In the genomic region with DNA sequence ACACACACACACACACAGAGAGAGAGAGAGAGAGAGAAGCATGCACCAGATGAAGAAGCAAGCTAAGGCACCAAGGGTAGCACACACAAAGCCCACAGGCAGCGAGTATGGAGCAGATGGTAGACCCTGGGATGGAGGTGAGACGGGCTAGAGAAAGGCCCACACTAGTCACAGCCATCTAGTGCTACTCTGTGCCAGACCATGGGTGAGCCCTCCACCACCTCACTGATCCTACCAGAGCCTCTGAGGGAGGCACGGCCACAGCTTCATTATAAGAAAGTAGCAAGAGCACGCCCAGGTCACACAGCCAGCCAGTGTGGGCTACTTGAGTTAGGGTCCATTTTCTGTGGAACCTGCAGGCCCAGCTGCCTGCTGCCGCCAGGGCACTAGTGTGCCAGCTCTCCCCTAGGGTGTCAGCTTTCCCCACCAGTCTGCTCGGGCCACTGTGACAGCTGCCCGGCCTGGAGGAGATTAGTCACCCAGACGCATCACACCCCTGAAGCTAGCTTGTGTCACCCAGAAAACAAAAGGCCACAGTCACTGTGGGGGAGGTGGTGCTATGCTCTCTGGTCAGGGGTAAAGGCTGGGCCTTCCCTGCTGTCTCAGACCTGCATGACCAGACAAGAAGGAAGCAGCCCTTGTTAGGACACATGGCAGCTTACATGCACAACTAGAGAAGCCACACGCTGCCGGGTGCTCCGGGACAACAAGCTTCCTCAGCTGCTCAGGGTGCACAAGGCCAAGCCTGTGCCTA, we compare ENCODE assay signal across 8 mouse cellular contexts. TPM values are rescaled to one million over a fixed set of nuclear protein-coding genes. Genes with fewer than 3 reads are reported as not detected.
DNase-seq lines count a peak whose midpoint lies in the region; TF ChIP-seq lines count a peak whose summit lies in the region.

No protein-coding gene starts in this region.

- no peaks in the 10 kb centered on the region for H3K9me3 ChIP-seq in heart, embryonic 10.5 days

- peak overlapping the region; percentile 21; the same call in 1 of the 2 replicates for H3K27ac ChIP-seq in thymus, adult 2 months (ENCODE audit: control insufficient read depth, insufficient read depth, low read length)
- H3K27ac ChIP-seq in heart, embryonic 10.5 days = peak overlapping the region; percentile 96

- WGBS in thymus, adult 2 months = 42% methylated on average over 11 of the region's 11 CpGs
- 42% methylated on average over 11 of the region's 11 CpGs for WGBS in heart, embryonic 10.5 days

- H3K4me1 ChIP-seq in thymus, adult 2 months (replicated peaks; ENCODE audit: control insufficient read depth, insufficient read depth, low read length) = peaks cover 59% of the 10 kb centered on the region
- H3K4me1 ChIP-seq in heart, embryonic 10.5 days = peaks cover 88% of the 10 kb centered on the region

- DNase-seq in thymus, adult 2 months = no peak
- no peak for DNase-seq in thymus, postnatal 0 days (ENCODE audit: low spot score)
- peak; percentile 61 to 66 for DNase-seq in cerebellum, postnatal 14 days
- DNase-seq in heart, embryonic 10.5 days (ENCODE audit: low spot score) = peak; percentile 89
- DNase-seq in liver = peak; percentile 76
- peak; percentile 82 to 92 for DNase-seq in natural killer cell, adult 2 months (ENCODE audit: low spot score in 2 of 2)
- DNase-seq in embryo, embryonic 10 days (ENCODE audit: low spot score) = no peak
- no peak for DNase-seq in testis, postnatal 10 days (ENCODE audit: low spot score)

- no peak for TF ChIP-seq POLR2A in thymus, adult 2 months (IDR thresholded peaks at IDR 0.05; ENCODE audit: control insufficient read depth, extremely low read depth, insufficient read depth, low read length, poor library complexity)

- H3K4me3 ChIP-seq in thymus, adult 2 months (ENCODE audit: control insufficient read depth, insufficient read depth, low read length) = peak overlapping the region; percentile 50
- H3K4me3 ChIP-seq in heart, embryonic 10.5 days = peak overlapping the region; percentile 60

- peaks cover 17% of the 10 kb centered on the region for H3K36me3 ChIP-seq in thymus, adult 2 months (ENCODE audit: control insufficient read depth, insufficient read depth, low read length)
- peaks cover 26% of the 10 kb centered on the region; the same call in 1 of the 2 replicates for H3K36me3 ChIP-seq in heart, embryonic 10.5 days

- TF ChIP-seq CTCF in thymus, adult 2 months (IDR thresholded peaks at IDR 0.05; ENCODE audit: borderline replicate concordance, control insufficient read depth, extremely low read depth, insufficient read depth, low read length, poor library complexity) = no peak

- no peaks in the 10 kb centered on the region for H3K27me3 ChIP-seq in thymus, adult 2 months (ENCODE audit: control insufficient read depth, insufficient read depth, low read length)
- H3K27me3 ChIP-seq in heart, embryonic 10.5 days (ENCODE audit: insufficient read depth, poor library complexity, severe bottlenecking) = no peaks in the 10 kb centered on the region

RNA-seq across cellular contexts. Expression of gene Gm9821, which starts 2.1 kb away (rescaled TPM):
- 0.08 TPM in 1 of 2 replicates, not detected in the other for polyA plus RNA-seq in thymus, adult 2 months (2012; rRNA removed)
- 2.5 and 3.4 TPM in 2 replicates for polyA plus RNA-seq in thymus, postnatal 0 days (2015; fragmentation: Nextera tagmentation; extraction: Ambion mirVana)
- 1.9 and 3.0 TPM in 2 replicates for polyA plus RNA-seq in heart, embryonic 10.5 days (2016; fragmentation: Nextera tagmentation; extraction: Ambion mirVana)

RNA-seq across cellular contexts. Expression of gene Mdk, which starts 15.5 kb away (rescaled TPM):
- 12.0 and 17.7 TPM in 2 replicates for polyA plus RNA-seq in thymus, adult 2 months (2012; rRNA removed)
- polyA plus RNA-seq in thymus, postnatal 0 days (2015; fragmentation: Nextera tagmentation; extraction: Ambion mirVana) = 118 and 153 TPM in 2 replicates
- 1,001 and 1,694 TPM in 2 replicates for polyA plus RNA-seq in heart, embryonic 10.5 days (2016; fragmentation: Nextera tagmentation; extraction: Ambion mirVana)

RNA-seq across cellular contexts. Expression of gene Chrm4, which starts 20.5 kb away (rescaled TPM):
- polyA plus RNA-seq in thymus, adult 2 months (2012; rRNA removed) = 0.80 and 0.87 TPM in 2 replicates
- 0.09 and 0.12 TPM in 2 replicates for polyA plus RNA-seq in thymus, postnatal 0 days (2015; fragmentation: Nextera tagmentation; extraction: Ambion mirVana)
- 0.16 and 0.57 TPM in 2 replicates for polyA plus RNA-seq in heart, embryonic 10.5 days (2016; fragmentation: Nextera tagmentation; extraction: Ambion mirVana)

RNA-seq across cellular contexts. Expression of gene Dgkz, which starts 28.1 kb away (rescaled TPM):
- polyA plus RNA-seq in thymus, adult 2 months (2012; rRNA removed) = 1,103 and 1,229 TPM in 2 replicates
- polyA plus RNA-seq in thymus, postnatal 0 days (2015; fragmentation: Nextera tagmentation; extraction: Ambion mirVana) = 70.9 and 81.0 TPM in 2 replicates
- 58.4 and 61.0 TPM in 2 replicates for polyA plus RNA-seq in heart, embryonic 10.5 days (2016; fragmentation: Nextera tagmentation; extraction: Ambion mirVana)

Comparison
In these comparisons a context has a peak if more than half of its experiments do, and no peak if none do; other contexts are left out.
1. DNase-seq: peak in cerebellum, postnatal 14 days (2 of 2), heart, embryonic 10.5 days (single experiment), liver (single experiment) and natural killer cell, adult 2 months (2 of 2); none in thymus, adult 2 months (single experiment), thymus, postnatal 0 days (single experiment), embryo, embryonic 10 days (single experiment) and testis, postnatal 10 days (single experiment).